Mouse (Mus musculus): ENCODE results near the gene Wdr34. TPM values are rescaled to one million over a fixed set of nuclear protein-coding genes. Genes with fewer than 3 reads are reported as not detected.

The Wdr34 gene
- polyA plus RNA-seq, 1 experiment from 2014 or later, result 17.5 TPM

DNA sequence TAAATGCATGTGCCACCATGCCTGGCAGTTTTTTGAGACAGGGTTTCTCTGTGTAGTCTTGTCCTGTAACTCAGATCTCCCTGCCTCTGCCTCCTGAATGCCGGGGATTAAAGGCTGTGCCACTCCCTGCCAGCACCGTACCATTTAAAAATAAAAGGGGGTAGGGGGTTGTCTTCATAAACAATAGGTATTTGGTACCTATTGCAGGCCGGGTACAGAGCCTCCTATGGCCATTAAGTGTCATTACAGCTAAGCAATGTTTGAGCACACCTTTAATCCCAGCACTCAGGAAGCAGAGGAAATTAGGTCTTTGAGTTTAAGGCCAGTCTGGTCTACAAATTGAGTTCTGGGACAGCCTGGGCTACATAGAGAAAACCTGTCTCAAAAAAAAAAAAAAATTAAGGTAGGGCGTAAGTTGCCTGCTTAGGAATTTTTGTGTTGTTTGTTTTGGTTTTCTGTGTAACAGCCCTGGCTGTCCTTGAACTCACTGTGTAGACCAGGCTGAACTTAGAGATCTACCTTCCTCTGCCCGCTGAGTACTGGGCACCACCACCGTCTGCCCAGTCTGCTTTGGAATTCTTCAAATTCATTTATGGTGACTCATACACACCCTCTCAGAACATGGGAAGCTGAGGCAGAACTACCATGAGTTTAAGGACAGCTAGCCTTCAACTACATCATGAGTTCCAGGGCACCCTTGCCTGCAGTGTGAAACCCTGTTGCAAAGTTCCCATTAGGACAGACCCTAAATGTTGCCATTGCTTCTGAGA is 3.5 kb upstream of the Wdr34 start:
- no peaks in the 10 kb centered on the region for H3K4me1 ChIP-seq (ENCODE audit: control insufficient read depth, insufficient read depth, low read length)
- no peaks in the 10 kb centered on the region for H3K9me3 ChIP-seq (replicated peaks; ENCODE audit: control insufficient read depth, low read length)
- no peaks in the 10 kb centered on the region for H3K36me3 ChIP-seq (ENCODE audit: control insufficient read depth, insufficient read depth, low read length)
- no peak overlapping the region for H3K27ac ChIP-seq (ENCODE audit: low read depth, low read length)
- no peak overlapping the region for H3K4me3 ChIP-seq (ENCODE audit: low read depth, low read length)
- no peak for ATAC-seq (replicated peaks; ENCODE audit: insufficient number of reproducible peaks, low FRiP score, low TSS enrichment)
- no peak overlapping the region for H3K9ac ChIP-seq (ENCODE audit: low read depth, low read length)
- 36% methylated on average over 6 of the region's 6 CpGs for WGBS (ENCODE audit: insufficient replicate concordance)
- no peak overlapping the region for H3K4me2 ChIP-seq
- H3K27me3 ChIP-seq (ENCODE audit: control insufficient read depth, insufficient read depth, low read length), result no peaks in the 10 kb centered on the region

DNA sequence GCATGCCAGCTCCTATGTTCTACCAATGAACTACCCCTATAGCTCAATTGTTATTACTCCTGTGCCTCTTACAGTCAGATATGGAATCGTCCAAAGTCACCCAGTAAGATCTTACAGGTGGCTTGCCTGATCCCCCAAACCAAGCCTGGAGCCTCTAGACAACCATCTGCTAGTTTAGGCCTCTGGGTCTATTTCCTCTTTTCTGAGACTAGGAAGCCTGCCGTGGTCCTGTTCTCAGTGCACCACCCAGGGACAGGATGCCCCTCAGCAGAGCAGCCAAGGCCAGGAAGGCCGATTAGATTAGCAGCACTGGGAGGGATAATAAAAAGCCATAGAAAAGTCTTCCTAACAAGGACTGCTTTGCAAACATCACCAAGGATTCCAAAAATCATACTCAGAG is 1.1 kb upstream of the Wdr34 start:
- Histone ChIP-seq H3K27ac (ENCODE audit: low read depth, low read length) (no peak overlapping the region), H3K9me3 (replicated peaks; ENCODE audit: control insufficient read depth, low read length) (no peaks in the 10 kb centered on the region), H3K4me3 (ENCODE audit: low read depth, low read length) (no peak overlapping the region)

DNA sequence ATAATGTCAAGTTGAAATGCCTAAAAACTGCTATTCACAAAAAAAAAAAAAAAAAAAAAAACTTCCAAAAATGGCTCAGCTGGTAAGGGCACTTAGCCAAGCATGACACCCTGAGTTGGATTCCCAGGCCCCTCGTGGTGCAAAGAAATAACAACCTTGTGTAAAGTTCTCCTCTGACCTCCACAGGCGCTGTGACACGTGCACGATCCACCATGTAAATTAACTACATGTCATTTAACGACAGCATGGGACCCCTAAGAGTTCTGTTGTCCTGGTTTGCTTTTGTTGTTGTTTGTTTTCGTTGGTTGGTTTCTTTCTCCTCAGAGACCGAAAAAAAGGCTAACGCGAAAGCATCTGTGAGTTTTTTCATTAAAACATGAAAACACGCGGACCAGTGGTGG is 580 bp downstream of the Wdr34 start:
- Histone ChIP-seq H3K27me3 (ENCODE audit: control insufficient read depth, insufficient read depth, low read length) (no peaks in the 10 kb centered on the region), H3K36me3 (ENCODE audit: control insufficient read depth, insufficient read depth, low read length) (0 out of 2 replicates have a peak, but pooled peaks cover 2% of the 10 kb centered on the region), H3K4me2 (peak overlapping the region; percentile 82), H3K4me3 (ENCODE audit: low read depth, low read length) (peak overlapping the region; percentile 58), H3K9ac (ENCODE audit: low read depth, low read length) (peak overlapping the region; percentile 75), H3K27ac (ENCODE audit: low read depth, low read length) (peak overlapping the region; percentile 88), H3K9me3 (replicated peaks; ENCODE audit: control insufficient read depth, low read length) (no peaks in the 10 kb centered on the region), H3K4me1 (ENCODE audit: control insufficient read depth, insufficient read depth, low read length) (no peaks in the 10 kb centered on the region)
- 54% methylated on average over 11 of the region's 11 CpGs for WGBS (ENCODE audit: insufficient replicate concordance)
- ATAC-seq (replicated peaks; ENCODE audit: insufficient number of reproducible peaks, low FRiP score, low TSS enrichment), result no peak

More for the DNA sequence above, 1.1 kb upstream of the Wdr34 start:
- H3K27me3 ChIP-seq (ENCODE audit: control insufficient read depth, insufficient read depth, low read length), result no peaks in the 10 kb centered on the region
- 74% methylated on average over 3 of the region's 3 CpGs for WGBS (ENCODE audit: insufficient replicate concordance)
- H3K4me2 ChIP-seq, result no peak overlapping the region
- no peak for ATAC-seq (replicated peaks; ENCODE audit: insufficient number of reproducible peaks, low FRiP score, low TSS enrichment)
- H3K4me1 ChIP-seq (ENCODE audit: control insufficient read depth, insufficient read depth, low read length), result no peaks in the 10 kb centered on the region
- H3K36me3 ChIP-seq (ENCODE audit: control insufficient read depth, insufficient read depth, low read length), result no peaks in the 10 kb centered on the region
- no peak overlapping the region for H3K9ac ChIP-seq (ENCODE audit: low read depth, low read length)

DNA sequence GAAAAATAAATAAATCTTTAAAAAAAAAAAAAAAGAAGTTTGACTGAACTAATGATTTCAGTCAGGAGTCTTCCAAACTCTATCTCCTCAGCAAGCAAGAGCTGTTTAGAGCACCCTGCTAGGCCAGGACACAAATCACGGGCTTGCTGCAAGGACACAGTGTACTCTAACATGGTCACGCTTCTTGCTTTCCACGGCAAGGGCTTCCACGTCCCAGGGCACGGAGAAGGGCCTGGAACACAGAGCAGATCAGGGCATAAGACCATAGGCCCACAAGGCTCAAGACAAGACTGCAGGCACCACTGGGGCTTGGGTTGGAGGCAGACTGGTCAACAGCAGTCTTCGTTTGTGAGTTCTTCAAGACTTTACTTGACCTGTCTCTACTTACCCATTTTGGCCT is 1.6 kb downstream of the Wdr34 start:
- no peak for ATAC-seq (replicated peaks; ENCODE audit: insufficient number of reproducible peaks, low FRiP score, low TSS enrichment)
- H3K36me3 ChIP-seq (ENCODE audit: control insufficient read depth, insufficient read depth, low read length), result peaks cover 2% of the 10 kb centered on the region; the same call in 1 of the 2 replicates
- peaks cover 2% of the 10 kb centered on the region; the same call in 1 of the 2 replicates for H3K4me1 ChIP-seq (ENCODE audit: control insufficient read depth, insufficient read depth, low read length)
- 96% methylated on average over 6 of the region's 6 CpGs for WGBS (ENCODE audit: insufficient replicate concordance)
- H3K27me3 ChIP-seq (ENCODE audit: control insufficient read depth, insufficient read depth, low read length), result no peaks in the 10 kb centered on the region
- no peak overlapping the region for H3K9ac ChIP-seq (ENCODE audit: low read depth, low read length)
- H3K4me3 ChIP-seq (ENCODE audit: low read depth, low read length), result no peak overlapping the region
- H3K27ac ChIP-seq (ENCODE audit: low read depth, low read length), result no peak overlapping the region
- H3K9me3 ChIP-seq (replicated peaks; ENCODE audit: control insufficient read depth, low read length), result no peaks in the 10 kb centered on the region
- no peak overlapping the region for H3K4me2 ChIP-seq

DNA sequence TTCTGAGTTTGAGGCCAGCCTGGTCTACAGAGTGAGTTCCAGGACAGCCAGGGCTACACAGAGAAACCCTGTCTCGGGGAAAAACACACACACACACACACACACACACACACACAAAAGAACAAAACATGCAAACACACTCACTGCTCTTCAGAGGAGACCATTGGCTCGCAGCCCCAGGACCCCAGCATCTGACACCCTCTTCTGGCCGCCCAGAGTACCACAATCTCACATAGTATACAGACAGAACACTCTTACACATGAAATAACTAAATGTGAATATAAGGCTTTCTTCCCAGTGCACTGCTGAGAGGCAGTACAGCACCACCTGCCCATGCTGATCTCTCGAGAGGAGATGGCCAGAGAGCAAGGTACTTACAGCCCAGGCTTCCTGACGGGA is 4.1 kb downstream of the Wdr34 start:
- WGBS (ENCODE audit: insufficient replicate concordance), result 88% methylated on average over 5 of the region's 5 CpGs

DNA sequence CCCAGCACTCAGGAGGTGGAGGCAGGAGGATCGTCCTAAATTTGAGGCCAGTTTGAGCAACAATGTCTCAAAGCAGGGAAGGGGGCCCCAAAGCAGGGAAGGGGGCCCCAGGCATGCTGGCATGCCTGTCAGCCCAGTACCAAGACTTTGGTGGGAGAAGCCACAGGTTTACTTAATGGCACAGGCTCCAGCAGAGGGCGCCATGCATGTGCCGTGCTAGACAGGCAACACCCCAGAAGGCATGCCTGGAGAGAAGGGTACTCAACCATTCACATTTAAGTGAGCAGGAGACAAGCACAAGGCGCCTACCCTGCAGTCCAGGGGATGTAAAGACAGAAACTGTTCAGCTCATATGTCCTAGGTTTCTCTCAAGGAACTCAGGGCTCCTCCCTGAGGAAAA is 6.2 kb downstream of the Wdr34 start:
- Histone ChIP-seq H3K4me1 (ENCODE audit: control insufficient read depth, insufficient read depth, low read length) (peaks cover 2% of the 10 kb centered on the region; the same call in 1 of the 2 replicates), H3K9me3 (replicated peaks; ENCODE audit: control insufficient read depth, low read length) (no peaks in the 10 kb centered on the region), H3K27ac (ENCODE audit: low read depth, low read length) (no peak overlapping the region), H3K4me2 (no peak overlapping the region), H3K36me3 (ENCODE audit: control insufficient read depth, insufficient read depth, low read length) (peaks cover 2% of the 10 kb centered on the region; the same call in 1 of the 2 replicates), H3K9ac (ENCODE audit: low read depth, low read length) (no peak overlapping the region), H3K27me3 (ENCODE audit: control insufficient read depth, insufficient read depth, low read length) (no peaks in the 10 kb centered on the region), H3K4me3 (ENCODE audit: low read depth, low read length) (no peak overlapping the region)
- WGBS (ENCODE audit: insufficient replicate concordance), result 10% methylated on average over 4 of the region's 4 CpGs
- no peak for ATAC-seq (replicated peaks; ENCODE audit: insufficient number of reproducible peaks, low FRiP score, low TSS enrichment)

More for the DNA sequence above, 4.1 kb downstream of the Wdr34 start:
- Histone ChIP-seq H3K36me3 (ENCODE audit: control insufficient read depth, insufficient read depth, low read length) (peaks cover 2% of the 10 kb centered on the region; the same call in 1 of the 2 replicates), H3K27me3 (ENCODE audit: control insufficient read depth, insufficient read depth, low read length) (no peaks in the 10 kb centered on the region), H3K9ac (ENCODE audit: low read depth, low read length) (no peak overlapping the region), H3K4me2 (no peak overlapping the region), H3K27ac (ENCODE audit: low read depth, low read length) (no peak overlapping the region), H3K4me3 (ENCODE audit: low read depth, low read length) (no peak overlapping the region), H3K4me1 (ENCODE audit: control insufficient read depth, insufficient read depth, low read length) (peaks cover 2% of the 10 kb centered on the region; the same call in 1 of the 2 replicates), H3K9me3 (replicated peaks; ENCODE audit: control insufficient read depth, low read length) (no peaks in the 10 kb centered on the region)
- no peak for ATAC-seq (replicated peaks; ENCODE audit: insufficient number of reproducible peaks, low FRiP score, low TSS enrichment)

DNA sequence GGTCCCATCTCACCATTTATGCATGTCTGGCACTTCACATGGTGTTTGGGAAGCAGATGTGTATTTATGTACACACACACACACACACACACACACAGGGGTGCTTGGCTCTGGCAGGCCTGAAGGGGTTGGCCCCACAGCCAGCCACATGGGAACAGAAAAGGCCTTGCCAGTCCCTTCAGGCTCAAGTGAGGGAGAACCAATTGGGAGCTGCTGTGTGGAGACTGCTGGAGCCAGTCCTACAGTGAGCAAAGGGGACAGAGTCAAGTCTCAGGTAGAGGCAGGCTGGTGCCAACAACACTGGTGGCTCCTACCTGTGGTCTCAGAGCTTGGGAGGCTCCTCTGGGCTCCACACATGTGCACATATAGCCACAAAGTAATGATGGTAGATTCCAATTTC is 9.0 kb downstream of the Wdr34 start:
- ATAC-seq (replicated peaks; ENCODE audit: insufficient number of reproducible peaks, low FRiP score, low TSS enrichment), result no peak
- Histone ChIP-seq H3K9ac (ENCODE audit: low read depth, low read length) (no peak overlapping the region), H3K4me2 (no peak overlapping the region), H3K36me3 (ENCODE audit: control insufficient read depth, insufficient read depth, low read length) (peaks cover 1% of the 10 kb centered on the region; the same call in 1 of the 2 replicates), H3K27me3 (ENCODE audit: control insufficient read depth, insufficient read depth, low read length) (no peaks in the 10 kb centered on the region), H3K4me1 (ENCODE audit: control insufficient read depth, insufficient read depth, low read length) (peaks cover 2% of the 10 kb centered on the region; the same call in 1 of the 2 replicates), H3K9me3 (replicated peaks; ENCODE audit: control insufficient read depth, low read length) (no peaks in the 10 kb centered on the region), H3K4me3 (ENCODE audit: low read depth, low read length) (no peak overlapping the region), H3K27ac (ENCODE audit: low read depth, low read length) (no peak overlapping the region)

DNA sequence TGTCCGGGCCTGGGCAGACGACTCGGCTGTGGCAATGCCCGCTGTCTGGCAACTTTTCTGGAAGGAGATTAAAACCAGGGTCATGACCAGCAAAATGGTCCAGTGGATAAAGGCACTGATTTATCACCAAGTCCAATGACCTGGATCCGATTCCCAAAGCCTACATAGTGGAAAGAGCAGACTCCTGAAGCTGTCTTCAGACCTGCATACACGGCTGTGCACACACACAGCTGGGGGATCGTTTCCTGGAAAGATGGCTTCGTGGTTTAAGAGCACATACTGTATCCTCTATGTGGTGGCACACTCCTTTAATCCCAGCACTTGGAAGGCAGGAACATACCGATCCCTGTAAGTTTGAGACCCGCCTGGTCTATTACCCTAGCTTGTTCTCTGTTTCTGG is 10.3 kb downstream of the Wdr34 start:
- Histone ChIP-seq H3K27me3 (ENCODE audit: control insufficient read depth, insufficient read depth, low read length) (no peaks in the 10 kb centered on the region), H3K4me3 (ENCODE audit: low read depth, low read length) (no peak overlapping the region), H3K4me1 (ENCODE audit: control insufficient read depth, insufficient read depth, low read length) (peaks cover 2% of the 10 kb centered on the region; the same call in 1 of the 2 replicates), H3K9ac (ENCODE audit: low read depth, low read length) (no peak overlapping the region), H3K27ac (ENCODE audit: low read depth, low read length) (no peak overlapping the region), H3K9me3 (replicated peaks; ENCODE audit: control insufficient read depth, low read length) (no peaks in the 10 kb centered on the region), H3K36me3 (ENCODE audit: control insufficient read depth, insufficient read depth, low read length) (no peaks in the 10 kb centered on the region; the same call in 1 of the 2 replicates), H3K4me2 (no peak overlapping the region)
- no peak for ATAC-seq (replicated peaks; ENCODE audit: insufficient number of reproducible peaks, low FRiP score, low TSS enrichment)
- 86% methylated on average over 10 of the region's 10 CpGs for WGBS (ENCODE audit: insufficient replicate concordance)

DNA sequence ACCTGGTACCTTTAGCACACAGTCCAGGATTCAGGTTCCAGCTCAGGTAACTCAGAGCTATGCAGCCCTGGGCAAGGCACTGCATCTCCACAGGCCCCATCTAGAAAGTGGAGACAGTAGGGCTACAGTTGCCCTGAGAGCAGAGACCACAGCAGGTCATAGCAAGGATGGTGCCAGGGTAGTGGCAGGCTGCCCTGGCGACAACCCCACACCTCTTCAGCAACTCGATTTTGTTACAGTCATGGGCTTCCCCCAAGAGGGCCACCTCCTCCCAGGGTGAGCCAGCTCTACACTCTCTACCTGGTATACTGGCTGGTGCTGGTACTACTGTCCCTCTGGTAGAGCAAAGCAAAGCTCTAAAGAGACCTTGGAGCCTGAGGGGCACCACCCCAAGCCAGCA is 10.9 kb downstream of the Wdr34 start:
- Histone ChIP-seq H3K9me3 (replicated peaks; ENCODE audit: control insufficient read depth, low read length) (no peaks in the 10 kb centered on the region), H3K4me2 (no peak overlapping the region), H3K4me1 (ENCODE audit: control insufficient read depth, insufficient read depth, low read length) (peaks cover 2% of the 10 kb centered on the region; the same call in 1 of the 2 replicates), H3K27me3 (ENCODE audit: control insufficient read depth, insufficient read depth, low read length) (no peaks in the 10 kb centered on the region), H3K36me3 (ENCODE audit: control insufficient read depth, insufficient read depth, low read length) (no peaks in the 10 kb centered on the region; the same call in none of the 2 replicates), H3K9ac (ENCODE audit: low read depth, low read length) (no peak overlapping the region), H3K4me3 (ENCODE audit: low read depth, low read length) (no peak overlapping the region), H3K27ac (ENCODE audit: low read depth, low read length) (no peak overlapping the region)
- no peak for ATAC-seq (replicated peaks; ENCODE audit: insufficient number of reproducible peaks, low FRiP score, low TSS enrichment)
- 75% methylated on average over 2 of the region's 2 CpGs for WGBS (ENCODE audit: insufficient replicate concordance)
